Mouse (Mus musculus) heart, embryonic 14.5 days (tissue): Measurements from ENCODE around the gene Atp2c2. TPM values are rescaled to one million over a fixed set of nuclear protein-coding genes. Genes with fewer than 3 reads are reported as not detected.

Experiments
- ATAC-seq: fragments of 200-750 bp; cut with Nextera tagmentation; 2 replicates; pipeline ENCODE4 v1.8.0; 2017; ENCODE audit warnings: low read depth, moderate TSS enrichment; ENCODE audit not compliant: insufficient number of reproducible peaks, insufficient read depth, low FRiP score
- H3K27ac ChIP-seq, 2 experiments: fragments of 200-500 bp in 1 of 2; fragments of 300-500 bp in 1 of 2; sonication (generic) in 1 of 2; replicated peaks in 1 of 2; 2 replicates each; pipeline ENCODE4 v1.5.1; 2012 to 2014; ENCODE audit warnings: low read depth in 2 of 2, low read length in 2 of 2, control low read depth in 1 of 2, mild to moderate bottlenecking in 1 of 2, mixed read lengths in 1 of 2; ENCODE audit not compliant: control insufficient read depth in 1 of 2, insufficient read depth in 1 of 2
- H3K27me3 ChIP-seq: fragments of 300-500 bp; sonication (generic); 2 replicates; pipeline ENCODE4 v1.6.1; 2014; ENCODE audit warnings: mild to moderate bottlenecking, low read length, control low read depth; ENCODE audit not compliant: control insufficient read depth, insufficient read depth
- H3K36me3 ChIP-seq: fragments of 300-500 bp; sonication (generic); 2 replicates; pipeline ENCODE4 v1.6.1; 2014; ENCODE audit warnings: mild to moderate bottlenecking, control low read depth, low read length, mixed read lengths; ENCODE audit not compliant: control insufficient read depth, insufficient read depth
- H3K4me1 ChIP-seq, 2 experiments: fragments of 200-500 bp in 1 of 2; fragments of 300-500 bp in 1 of 2; sonication (generic) in 1 of 2; 2 replicates each; pipeline ENCODE4 v1.6.1; 2012 to 2014; ENCODE audit warnings: low read length in 2 of 2, control low read depth in 1 of 2, mixed read lengths in 1 of 2; ENCODE audit not compliant: control insufficient read depth in 2 of 2, insufficient read depth in 2 of 2
- H3K4me2 ChIP-seq: fragments of 300-500 bp; sonication (generic); 2 replicates; pipeline ENCODE4 v1.6.1; 2014; ENCODE audit warnings: mild to moderate bottlenecking, low read length
- H3K4me3 ChIP-seq, 2 experiments: fragments of 200-500 bp in 1 of 2; fragments of 300-500 bp in 1 of 2; sonication (generic) in 1 of 2; 2 replicates each; pipeline ENCODE4 v1.5.1; 2012 to 2014; ENCODE audit warnings: low read length in 2 of 2, mild to moderate bottlenecking in 2 of 2, control low read depth in 1 of 2, low read depth in 1 of 2, moderate library complexity in 1 of 2; ENCODE audit not compliant: control insufficient read depth in 1 of 2, insufficient read depth in 1 of 2
- H3K9ac ChIP-seq: fragments of 300-500 bp; sonication (generic); 2 replicates; pipeline ENCODE4 v1.6.1; 2014; ENCODE audit warnings: mild to moderate bottlenecking, low read length
- H3K9me3 ChIP-seq: fragments of 300-500 bp; sonication (generic); 2 replicates; pipeline ENCODE4 v1.6.1; 2016; ENCODE audit warnings: low read length, control low read depth; ENCODE audit not compliant: control insufficient read depth
- WGBS: fragments of 180-500 bp; shearing (Covaris S2); extraction: QIAGEN DNeasy Blood & Tissue Kit; methylation state at CpG from one replicate; pipeline ENCODE4 v1.1.7; 2014; 5-methylcytosine and 5-hydroxymethylcytosine counted together
- polyA plus RNA-seq: library from polyadenylated mRNA; unstranded; fragments of >200 nt; fragmentation: Nextera tagmentation; extraction: Ambion mirVana; gene quantifications from 2 replicates; pipeline ENCODE4 v1.2.1, GENCODE M21; 2014

Gene Atp2c2
- 0.20 and 0.43 TPM in 2 replicates for polyA plus RNA-seq

DNA sequence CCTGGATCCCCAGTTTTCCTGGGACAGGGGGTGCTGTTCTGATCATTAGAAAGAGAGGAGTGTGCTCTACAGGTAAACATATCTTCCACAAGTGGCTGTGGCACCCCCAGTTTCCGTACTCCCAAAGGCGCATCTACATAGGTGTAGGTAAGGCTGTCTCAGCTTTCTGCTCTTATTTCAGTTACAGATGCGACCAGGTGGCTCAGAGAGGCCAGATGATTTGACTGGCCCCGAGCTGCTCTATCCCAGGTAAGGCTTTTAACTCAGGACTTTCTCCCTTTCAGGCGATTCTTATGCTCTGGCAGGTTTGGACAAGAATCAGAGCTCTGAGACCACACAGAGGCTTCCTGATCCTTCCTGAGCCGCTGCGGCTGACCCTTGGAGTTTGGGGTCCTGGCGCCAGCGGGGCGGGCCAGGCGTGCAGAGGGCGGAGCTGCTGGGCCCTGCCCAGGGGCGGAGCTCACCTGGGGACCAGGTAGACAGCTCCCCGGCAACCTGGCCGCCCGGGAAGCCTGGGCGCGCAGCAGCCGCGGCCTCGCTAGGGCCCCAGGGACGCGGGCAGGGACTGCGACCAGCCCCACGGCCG lies at the start of gene Atp2c2:
TSS of gene Atp2c2 (plus strand) at position 461 of the 586 bp plus-strand sequence.
- no peak for ATAC-seq

DNA sequence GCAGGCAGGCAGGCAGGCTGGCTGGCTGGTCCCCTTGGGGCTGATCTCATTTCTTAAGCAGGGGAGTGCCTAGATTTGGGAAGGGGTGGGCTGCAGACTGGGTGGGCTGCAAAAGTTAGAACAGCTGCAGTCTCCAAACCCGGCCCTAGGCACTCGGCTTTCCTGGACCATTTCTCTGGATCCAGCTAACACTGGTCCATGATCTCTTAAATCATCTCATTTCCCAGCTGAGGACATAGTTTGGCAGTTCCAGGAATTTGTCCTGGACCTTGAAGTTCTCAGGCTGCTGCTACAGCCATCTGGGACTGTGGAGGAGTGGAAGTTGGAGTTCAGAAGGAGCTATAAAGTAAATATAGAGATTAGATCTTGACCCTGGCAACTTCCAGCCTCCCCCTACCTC lies 48.5 kb upstream of the Atp2c2 start:
- Histone ChIP-seq H3K27me3 (no peaks in the 10 kb centered on the region), H3K9ac (no peak overlapping the region), H3K4me1 (no peaks in the 10 kb centered on the region), H3K36me3 (no peaks in the 10 kb centered on the region), H3K4me3 (no peak overlapping the region), H3K27ac (no peak overlapping the region), H3K4me2 (no peak overlapping the region), H3K9me3 (no peaks in the 10 kb centered on the region)
- 47% methylated on average over 2 of the region's 2 CpGs for WGBS
- ATAC-seq, result no peak

More for the DNA sequence above, at the start of gene Atp2c2:
- Histone ChIP-seq H3K9ac (no peak within 1 kb of the TSS), H3K27ac (no peak within 1 kb of the TSS), H3K4me3 (no peak within 1 kb of the TSS; a peak in 1 of 4 replicates), H3K27me3 (peaks cover 45% of the 10 kb centered on the region), H3K4me2 (peak within 1 kb of the TSS; percentile 29), H3K36me3 (no peaks in the 10 kb centered on the region), H3K9me3 (no peaks in the 10 kb centered on the region), H3K4me1 (peaks cover 3 to 13% of the 10 kb centered on the region in 2 experiments; a peak in 3 of 4 replicates)
- WGBS, result 5% methylated on average over 26 of the region's 26 CpGs

DNA sequence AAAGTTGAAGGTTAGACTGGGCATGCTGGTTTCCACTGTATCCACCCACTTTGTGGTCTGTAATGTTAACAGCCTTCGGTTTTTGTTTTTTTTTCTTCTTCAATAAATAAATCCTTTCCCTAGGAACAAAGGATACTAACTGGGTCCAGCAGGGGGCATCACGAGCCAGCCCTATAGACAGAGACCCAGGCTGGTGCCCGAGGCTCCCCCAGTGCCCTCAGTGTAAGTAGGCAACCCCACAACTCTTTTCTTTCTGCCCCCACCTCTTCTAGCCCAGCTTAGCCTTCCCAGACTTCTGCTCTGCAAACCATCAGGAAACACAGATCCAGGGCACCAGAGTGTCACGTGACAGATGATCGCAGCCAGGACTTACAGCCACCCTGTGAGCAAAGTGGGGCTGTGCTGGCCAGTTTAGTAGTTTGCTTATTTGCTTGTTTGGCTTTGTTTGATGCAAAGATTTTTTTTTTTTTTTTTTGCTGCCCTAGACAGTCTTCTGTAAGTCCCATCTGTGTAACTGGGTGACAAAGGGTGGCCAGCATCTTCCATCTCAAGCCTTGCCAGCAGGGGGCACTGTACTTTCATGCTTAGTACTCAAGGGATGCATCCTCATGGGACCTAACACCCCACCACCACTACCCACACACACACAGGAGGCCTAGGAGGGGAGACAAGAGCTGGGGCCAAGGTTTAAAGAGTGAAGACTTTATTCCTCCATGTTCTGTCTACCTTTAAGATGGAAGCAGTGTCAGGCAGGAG lies 42.9 kb upstream of the Atp2c2 start:
- peaks cover 9 to 11% of the 10 kb centered on the region in 2 experiments for H3K4me1 ChIP-seq
- no peaks in the 10 kb centered on the region for H3K27me3 ChIP-seq
- H3K4me3 ChIP-seq, result no peak overlapping the region
- 45% methylated on average over 5 of the region's 5 CpGs for WGBS
- H3K9ac ChIP-seq, result no peak overlapping the region
- H3K27ac ChIP-seq, result no peak overlapping the region
- H3K9me3 ChIP-seq, result no peaks in the 10 kb centered on the region
- H3K36me3 ChIP-seq, result no peaks in the 10 kb centered on the region
- no peak overlapping the region for H3K4me2 ChIP-seq
- ATAC-seq, result no peak

DNA sequence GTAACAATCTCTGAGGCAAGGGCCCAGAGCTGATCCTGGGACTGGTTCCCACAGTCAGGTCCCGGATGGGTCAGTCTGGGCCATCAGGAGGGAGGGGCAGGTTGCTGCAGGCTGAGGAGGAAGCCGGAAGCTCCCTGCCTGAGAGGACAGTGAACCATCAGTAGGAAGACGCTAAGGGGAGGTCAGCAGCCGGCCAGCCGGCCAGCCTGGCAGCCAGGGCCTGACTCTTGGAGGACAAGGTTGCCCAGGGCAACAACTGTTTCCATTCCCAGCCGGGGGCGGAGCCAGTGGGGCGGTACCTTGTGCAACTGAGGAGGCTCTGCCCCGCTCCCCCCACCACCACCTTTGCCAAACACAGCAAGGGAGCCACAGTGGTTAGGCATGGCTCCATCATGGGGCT lies 38.7 kb upstream of the Atp2c2 start:
- no peaks in the 10 kb centered on the region for H3K36me3 ChIP-seq
- no peak overlapping the region for H3K4me3 ChIP-seq
- peak; percentile 32; the same call in 1 of the 2 replicates for ATAC-seq
- WGBS, result 10% methylated on average over 9 of the region's 9 CpGs
- H3K27me3 ChIP-seq, result no peaks in the 10 kb centered on the region
- H3K4me1 ChIP-seq, result peaks cover 17 to 23% of the 10 kb centered on the region in 2 experiments
- no peak overlapping the region for H3K27ac ChIP-seq
- no peak overlapping the region for H3K9ac ChIP-seq
- no peaks in the 10 kb centered on the region for H3K9me3 ChIP-seq
- no peak overlapping the region for H3K4me2 ChIP-seq

DNA sequence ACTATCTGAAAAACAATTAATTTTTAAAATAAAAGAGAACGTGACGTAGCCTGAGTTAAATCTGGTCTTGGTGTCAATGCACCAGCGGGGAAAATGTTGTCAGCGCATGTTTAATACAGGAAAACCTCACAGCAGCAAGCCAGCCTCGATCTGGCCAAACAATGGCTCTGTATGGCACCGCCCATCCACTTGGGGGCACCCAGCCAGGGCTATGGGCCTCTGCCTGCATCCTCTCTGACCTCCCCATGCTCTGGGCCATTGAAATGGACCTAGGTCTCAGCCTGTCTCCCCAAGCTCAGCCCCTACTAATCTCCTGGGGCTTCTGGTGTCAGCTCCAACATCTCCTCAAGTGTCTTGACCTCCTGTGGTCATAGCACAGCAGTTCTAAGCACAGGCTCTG lies 37.9 kb upstream of the Atp2c2 start:
- H3K36me3 ChIP-seq, result no peaks in the 10 kb centered on the region
- H3K4me2 ChIP-seq, result no peak overlapping the region
- WGBS, result 73% methylated on average over 6 of the region's 6 CpGs
- H3K4me3 ChIP-seq, result no peak overlapping the region
- no peaks in the 10 kb centered on the region for H3K27me3 ChIP-seq
- H3K4me1 ChIP-seq, result peaks cover 21 to 31% of the 10 kb centered on the region in 2 experiments
- H3K9me3 ChIP-seq, result no peaks in the 10 kb centered on the region
- H3K27ac ChIP-seq, result no peak overlapping the region
- H3K9ac ChIP-seq, result no peak overlapping the region
- ATAC-seq, result no peak

DNA sequence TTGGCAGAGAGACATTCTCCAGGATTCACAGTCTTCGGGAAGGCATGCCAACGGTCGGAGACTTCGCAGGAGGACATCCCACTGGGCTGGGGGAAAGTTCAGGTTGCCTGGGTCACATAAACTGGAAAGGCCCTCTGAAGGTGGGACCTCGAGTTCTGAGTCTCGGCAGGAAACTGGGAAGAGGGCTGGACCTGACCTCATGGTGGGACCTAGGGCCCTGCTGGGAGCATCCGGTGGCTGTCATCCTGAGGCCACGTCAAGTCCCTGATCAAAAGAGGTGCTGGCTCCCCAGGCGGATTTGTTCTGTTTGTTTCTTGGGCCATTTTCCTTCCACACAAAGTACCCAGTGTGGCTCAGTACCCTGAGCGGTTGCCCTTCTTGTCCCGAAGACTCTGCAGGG lies 36.4 kb upstream of the Atp2c2 start:
- H3K9ac ChIP-seq, result no peak overlapping the region
- no peak for ATAC-seq
- WGBS, result 69% methylated on average over 11 of the region's 11 CpGs
- no peaks in the 10 kb centered on the region for H3K27me3 ChIP-seq
- H3K36me3 ChIP-seq, result no peaks in the 10 kb centered on the region
- no peak overlapping the region for H3K4me2 ChIP-seq
- H3K4me1 ChIP-seq, result peaks cover 21 to 31% of the 10 kb centered on the region in 2 experiments
- no peak overlapping the region for H3K27ac ChIP-seq
- H3K9me3 ChIP-seq, result no peaks in the 10 kb centered on the region
- H3K4me3 ChIP-seq, result no peak overlapping the region

DNA sequence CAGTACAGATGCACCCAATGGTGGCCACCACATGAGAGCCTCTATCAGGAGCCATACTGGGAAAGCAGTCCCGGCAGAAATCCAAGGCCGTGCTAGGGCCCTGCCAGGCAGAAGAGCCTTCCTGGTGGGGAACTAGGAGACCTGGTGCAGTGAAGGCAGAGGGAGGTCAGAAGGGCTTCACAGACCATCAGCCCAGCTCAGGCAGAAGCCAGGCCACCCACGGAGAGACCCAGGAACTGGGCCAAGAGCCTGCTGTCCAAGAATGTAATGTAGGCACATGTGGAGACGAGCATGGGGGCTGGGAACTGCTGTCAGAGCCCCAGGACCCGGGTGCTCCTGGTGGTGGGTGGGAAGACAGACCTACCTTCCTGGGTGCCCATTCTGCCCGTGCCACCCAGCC lies 34.5 kb upstream of the Atp2c2 start:
- H3K4me2 ChIP-seq, result no peak overlapping the region
- no peak overlapping the region for H3K4me3 ChIP-seq
- H3K9ac ChIP-seq, result no peak overlapping the region
- no peaks in the 10 kb centered on the region for H3K27me3 ChIP-seq
- WGBS, result 65% methylated on average over 6 of the region's 6 CpGs
- peaks cover 22 to 36% of the 10 kb centered on the region in 2 experiments for H3K4me1 ChIP-seq
- H3K27ac ChIP-seq, result no peak overlapping the region
- H3K9me3 ChIP-seq, result no peaks in the 10 kb centered on the region
- ATAC-seq, result no peak
- no peaks in the 10 kb centered on the region for H3K36me3 ChIP-seq
